Mouse (Mus musculus) B cell, adult 2 months (primary cell): Measurements from ENCODE around the gene Atp2b1.

Experiments used
- DNase-seq, 2 experiments: peaks; one replicate each; pipeline ENCODE4 v3.0.0; 2022

The Atp2b1 gene

DNA sequence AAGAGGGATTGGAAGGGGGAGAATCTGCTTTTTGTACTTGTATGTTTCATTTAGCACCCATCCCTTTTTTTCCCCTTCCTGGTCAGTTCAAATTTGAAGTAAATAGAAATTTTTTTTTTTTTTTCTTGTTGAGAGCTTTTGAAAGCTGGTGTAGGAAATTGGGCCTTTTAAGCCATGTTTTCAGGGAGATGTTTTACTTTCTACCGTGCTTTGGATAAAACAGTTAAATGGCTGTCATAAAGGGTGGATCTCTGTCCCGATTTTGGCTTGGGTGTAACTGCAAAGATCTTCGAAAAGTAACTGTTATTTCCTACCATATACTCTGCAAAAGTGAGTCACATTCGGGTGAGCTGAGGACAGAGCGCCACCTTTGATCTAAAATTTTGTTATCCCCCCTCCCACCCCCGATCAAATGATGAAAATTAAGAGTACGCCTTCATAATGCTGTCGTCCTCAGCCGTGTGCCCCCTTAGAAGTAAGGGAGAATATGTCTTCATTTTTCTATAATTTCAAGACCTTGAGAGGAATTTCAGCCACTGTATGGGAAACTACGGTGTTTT is 2.7 kb downstream of the Atp2b1 start:
- DNase-seq, result no peak

DNA sequence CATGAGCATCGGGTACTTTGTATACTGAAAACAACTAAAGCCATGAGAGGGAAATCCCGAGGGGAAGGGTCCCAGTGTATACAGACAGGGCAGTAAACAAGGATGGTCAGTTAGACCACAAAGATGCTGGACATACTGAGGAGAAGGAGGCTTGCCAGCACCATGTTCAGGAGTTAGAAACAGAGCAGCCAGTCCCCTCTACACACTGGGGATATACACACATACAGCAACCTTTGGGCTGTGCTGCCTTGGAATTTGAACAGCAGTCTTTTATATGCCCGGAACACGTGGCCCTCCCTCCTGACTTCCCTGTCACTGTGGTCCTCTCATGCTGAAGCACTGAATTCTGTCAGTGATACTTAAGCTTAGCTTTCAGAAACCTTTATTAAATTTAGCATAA is 10.9 kb downstream of the Atp2b1 start:
- DNase-seq, result no peak

DNA sequence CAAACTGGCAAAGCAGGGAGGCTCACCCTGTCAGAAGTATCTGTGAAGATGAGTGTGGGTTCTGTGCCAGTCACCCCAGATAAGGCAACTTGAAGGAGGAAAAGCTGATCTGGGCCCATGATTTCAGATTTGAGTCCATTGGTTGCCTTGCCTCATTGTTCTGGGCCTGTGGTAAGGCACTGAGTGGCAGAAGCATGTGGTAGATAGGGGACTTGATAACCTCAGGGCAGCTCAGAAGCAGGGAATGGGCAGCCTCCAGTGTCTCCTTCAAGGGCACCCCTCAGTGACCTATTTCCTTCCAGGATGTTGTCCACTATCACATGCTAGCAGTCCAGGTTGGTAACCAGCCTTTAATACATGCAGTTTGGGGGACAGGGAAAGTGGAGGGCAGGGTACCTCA is 12.8 kb downstream of the Atp2b1 start:
- no peak for DNase-seq

DNA sequence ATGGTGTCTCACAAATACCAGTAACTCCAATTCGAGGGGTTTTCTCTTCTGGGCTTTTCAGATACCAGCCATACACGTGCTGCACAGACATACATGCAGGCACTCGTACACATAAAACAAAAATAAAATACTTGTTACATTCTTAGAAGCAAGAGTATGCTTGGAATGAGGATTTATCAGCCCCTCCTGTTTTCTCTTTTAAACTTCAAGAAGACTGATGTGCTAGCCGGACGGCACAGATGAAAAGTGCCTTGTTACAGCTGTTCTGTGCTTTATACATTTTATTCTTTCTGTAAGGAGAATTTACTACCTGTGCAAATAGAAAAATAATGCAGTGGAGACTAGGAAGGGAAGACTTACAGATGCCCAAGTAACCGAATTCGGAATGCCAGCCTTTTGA is 15.2 kb downstream of the Atp2b1 start:
- DNase-seq, result no peak

GRCm38 (mm10) chr10:98930143-98930542 is 15.9 kb downstream of the Atp2b1 start:
- no peak for DNase-seq

- DNase-seq, result no peak
Observed at GRCm38 (mm10) chr10:98940137-98940536, 25.9 kb downstream of the Atp2b1 start.

DNA sequence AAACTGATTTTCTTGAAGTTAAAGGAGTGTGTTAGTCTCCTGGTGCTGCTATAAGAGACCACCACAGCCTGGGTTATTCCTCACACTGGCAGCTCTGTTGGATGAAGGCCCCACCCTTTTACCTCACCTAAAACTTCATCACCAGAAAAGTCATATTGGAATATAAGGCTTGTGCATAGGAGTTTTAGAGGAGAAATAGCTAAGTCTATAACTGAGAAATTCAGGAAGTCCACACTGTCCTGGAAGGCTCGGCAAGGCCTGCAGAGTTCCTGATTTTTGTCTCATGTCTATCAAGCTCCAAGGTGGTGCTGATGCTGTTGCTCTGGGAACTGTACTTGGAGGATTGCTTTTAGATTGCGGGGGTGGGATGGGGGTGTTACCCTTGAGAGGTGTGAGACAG is 26.6 kb downstream of the Atp2b1 start:
- DNase-seq, result no peak

DNA sequence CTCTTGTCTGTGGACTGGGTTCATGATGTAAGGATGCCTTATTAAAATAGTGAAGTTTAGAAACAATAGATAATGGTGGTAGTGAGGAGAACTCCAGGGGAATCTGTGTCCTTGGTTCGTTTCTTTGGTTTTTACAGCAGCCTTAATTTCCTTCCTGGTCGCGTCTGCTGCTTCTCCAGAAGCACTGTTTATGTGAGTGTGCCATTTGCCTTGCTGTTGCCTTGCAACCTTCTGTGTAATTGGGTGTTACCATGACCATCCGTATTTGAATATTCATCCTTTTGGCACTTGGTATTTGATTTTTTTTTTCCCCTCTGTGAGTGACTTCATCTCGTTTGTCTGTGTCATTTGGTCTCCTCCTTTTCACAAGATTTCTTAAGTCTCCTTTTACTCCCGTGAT is 27.8 kb downstream of the Atp2b1 start:
- DNase-seq, result no peak

DNA sequence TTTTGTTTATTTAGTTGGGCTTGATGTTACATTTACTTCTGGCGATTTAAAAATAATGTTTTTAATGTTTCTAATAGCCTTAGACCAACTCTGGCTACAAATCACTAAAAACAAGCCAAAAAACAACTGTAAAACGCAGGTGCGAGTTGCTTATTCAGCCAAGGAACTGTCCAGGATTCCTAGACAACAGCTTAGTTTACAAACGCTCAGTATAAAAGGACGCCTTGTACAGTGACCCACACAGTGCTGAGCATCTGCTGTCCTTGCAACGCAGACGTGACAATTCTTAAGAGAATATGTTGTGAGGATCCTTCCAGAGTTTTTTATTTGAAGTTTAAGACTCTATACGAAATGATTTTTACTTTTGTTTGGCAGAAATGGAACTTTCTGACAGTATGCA is 28.8 kb downstream of the Atp2b1 start:
- no peak for DNase-seq

- DNase-seq, result no peak
Observed at GRCm38 (mm10) chr10:98943894-98944293, 29.7 kb downstream of the Atp2b1 start.

- no peak for DNase-seq
Observed at GRCm38 (mm10) chr10:98946031-98946791, 32.0 kb downstream of the Atp2b1 start.

DNA sequence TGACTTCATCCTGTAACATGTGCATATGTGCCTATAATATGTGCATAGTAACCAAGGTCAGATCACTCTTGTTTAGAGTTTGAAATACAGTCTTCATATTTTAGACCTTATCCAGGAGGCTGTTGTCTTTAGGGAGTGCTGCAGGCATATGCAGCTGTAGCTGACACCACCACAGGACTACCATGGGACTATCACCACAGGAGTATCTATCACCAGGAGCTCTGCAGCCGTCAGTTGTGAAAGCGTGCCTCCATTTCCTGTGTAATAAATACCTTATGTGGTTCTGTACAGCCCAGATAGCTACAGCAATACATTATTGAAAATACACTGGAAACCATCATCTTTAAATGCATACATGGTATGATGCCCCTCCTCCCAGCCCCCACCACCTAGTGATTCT is 33.0 kb downstream of the Atp2b1 start:
- no peak for DNase-seq

GRCm38 (mm10) chr10:98948096-98948495 is 33.9 kb downstream of the Atp2b1 start:
- DNase-seq, result no peak

DNA sequence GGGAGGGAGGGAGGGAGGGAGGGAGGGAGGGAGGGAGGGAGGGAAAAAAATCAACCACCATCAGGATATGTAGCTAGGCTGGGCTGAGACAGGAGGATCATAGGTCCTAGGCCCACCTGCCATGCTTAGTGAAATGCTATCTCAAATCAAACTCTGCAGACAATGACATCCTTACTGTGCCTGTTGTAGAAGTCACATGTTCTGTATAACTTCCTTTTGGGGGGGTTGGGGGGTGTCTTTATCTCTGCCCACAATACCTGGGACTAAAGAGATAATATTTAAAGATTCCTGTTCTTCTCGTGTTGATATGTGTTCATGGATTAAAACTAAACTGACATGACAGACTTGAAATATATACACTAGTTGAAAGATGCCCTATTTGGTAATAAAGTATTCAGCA is 35.5 kb downstream of the Atp2b1 start:
- DNase-seq, result no peak

- no peak for DNase-seq
Observed at GRCm38 (mm10) chr10:98951286-98952270, 37.4 kb downstream of the Atp2b1 start.

- DNase-seq, result peak; percentile 36 to 43
Observed at GRCm38 (mm10) chr10:98954230-98954993, 40.2 kb downstream of the Atp2b1 start.

GRCm38 (mm10) chr10:98956124-98956523 is 41.9 kb downstream of the Atp2b1 start:
- DNase-seq, result no peak

- DNase-seq, result no peak
Observed at GRCm38 (mm10) chr10:98958752-98959151, 44.5 kb downstream of the Atp2b1 start.

DNA sequence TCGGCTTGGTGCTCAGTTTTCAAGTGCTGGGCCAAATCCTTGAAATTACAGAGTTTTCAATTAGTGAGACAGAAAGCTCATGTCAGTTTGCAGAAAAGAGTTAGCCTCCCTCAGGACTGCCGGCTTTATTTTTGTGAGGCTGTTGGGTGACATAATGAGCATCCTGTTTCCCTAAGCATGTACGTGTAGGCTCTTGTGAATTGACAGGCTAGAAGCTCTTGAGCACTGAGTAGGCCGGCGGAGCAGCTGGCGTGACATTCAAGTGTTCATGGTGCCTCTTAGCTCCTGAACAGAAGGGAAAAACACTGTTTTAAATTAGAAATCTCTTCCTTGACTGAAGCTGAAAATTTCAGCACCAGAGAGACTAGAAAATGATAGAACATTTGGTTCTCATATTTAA is 45.2 kb downstream of the Atp2b1 start:
- DNase-seq, result no peak

- no peak for DNase-seq
Observed at GRCm38 (mm10) chr10:98960911-98961310, 46.7 kb downstream of the Atp2b1 start.

DNA sequence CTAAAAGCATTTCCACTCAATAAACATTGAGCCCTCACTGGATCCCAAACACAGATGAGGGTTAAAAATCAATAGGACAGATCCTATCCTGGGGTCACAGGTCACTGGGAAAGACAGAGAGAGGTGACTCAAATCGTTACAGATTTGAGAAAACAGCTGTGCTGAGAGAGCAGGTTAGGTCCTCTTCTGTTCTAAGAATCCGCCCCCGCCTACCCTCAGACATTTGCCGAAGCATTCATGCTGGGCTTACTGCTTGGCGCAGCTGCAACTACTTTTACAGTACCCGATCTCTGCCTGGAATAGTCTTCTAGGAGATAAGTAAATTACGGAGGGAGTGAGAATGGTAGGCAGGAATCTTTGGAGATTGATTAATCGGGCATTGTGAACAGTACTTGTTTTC is 47.9 kb downstream of the Atp2b1 start:
- DNase-seq, result no peak

DNA sequence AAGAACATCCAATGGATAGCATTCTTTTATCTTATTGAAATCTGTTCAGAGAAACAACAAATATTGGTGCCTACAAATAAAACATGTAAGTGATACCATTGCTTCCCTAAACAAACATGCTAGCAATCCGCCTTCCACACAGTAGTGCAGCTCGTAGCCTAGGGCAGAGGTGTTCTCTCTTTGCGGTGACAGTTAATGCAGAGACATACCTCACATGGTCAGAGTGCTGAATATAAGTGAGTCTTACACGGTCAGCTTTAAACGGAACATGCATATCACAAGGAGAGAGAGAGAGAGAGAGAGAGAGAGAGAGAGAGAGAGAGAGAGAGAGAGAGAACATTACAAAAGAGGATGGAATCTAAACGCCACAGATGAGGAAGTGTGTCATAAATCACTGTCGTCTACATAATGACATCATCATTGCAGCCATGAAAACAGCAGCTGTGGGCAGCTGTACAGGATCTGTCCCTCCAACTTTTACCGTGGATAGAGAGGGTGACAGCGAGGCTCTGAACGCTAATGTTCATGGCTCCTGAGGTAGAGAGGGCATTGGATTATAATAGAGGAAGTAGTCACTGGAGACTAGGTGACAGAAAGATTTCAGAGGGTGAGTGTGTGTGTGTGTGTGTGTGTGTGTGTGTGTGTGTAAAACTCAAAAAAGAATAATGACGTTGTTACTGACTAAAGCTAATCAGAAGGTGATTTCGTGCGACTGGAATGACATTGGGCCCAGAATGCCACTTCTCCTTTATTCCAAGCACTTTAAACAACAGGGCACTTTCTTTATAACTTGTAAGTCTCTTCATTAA is 52.4 kb downstream of the Atp2b1 start:
- DNase-seq, result peak; percentile 56
